Comparison of ENCODE assay signal across 8 mouse cellular contexts in genomic region chr17:25083444-25083931, GRCm38 (mm10). TPM values are rescaled to one million over a fixed set of nuclear protein-coding genes. Genes with fewer than 3 reads are reported as not detected.
DNase-seq lines count a peak whose midpoint lies in the region; ATAC-seq and TF ChIP-seq lines count a peak whose summit lies in the region.

TSS of gene Tmem204 (minus strand) at chr17:25083591.

- H3K4me1 ChIP-seq in brown adipose tissue, adult 24 weeks (ENCODE audit: control insufficient read depth, insufficient read depth, insufficient read length, low read length): 0 out of 2 replicates have a peak, but pooled peaks cover 2% of the 10 kb centered on the region
- peaks cover 30 to 37% of the 10 kb centered on the region in 2 experiments for H3K4me1 ChIP-seq in liver, embryonic 14.5 days (replicated peaks; ENCODE audit: control insufficient read depth in 2 of 2, insufficient read depth in 2 of 2, low read length in 1 of 2)
- peaks cover 2% of the 10 kb centered on the region for H3K4me1 ChIP-seq in neural tube, embryonic 15.5 days

- no peak within 1 kb of the TSS for H3K4me2 ChIP-seq in liver, embryonic 14.5 days (ENCODE audit: low read depth)
- H3K4me2 ChIP-seq in neural tube, embryonic 15.5 days: no peak within 1 kb of the TSS

- WGBS in liver, embryonic 14.5 days (ENCODE audit: insufficient replicate concordance): 57% methylated on average over 7 of the region's 7 CpGs
- 67% methylated on average over 7 of the region's 7 CpGs for WGBS in neural tube, embryonic 15.5 days

- no peak within 1 kb of the TSS for H3K4me3 ChIP-seq in brown adipose tissue, adult 24 weeks (ENCODE audit: insufficient read depth, low read depth, low read length)
- no peak within 1 kb of the TSS for H3K4me3 ChIP-seq in liver, embryonic 14.5 days (ENCODE audit: insufficient read depth in 1 of 2, low read depth in 2 of 2, low read length in 2 of 2)
- H3K4me3 ChIP-seq in neural tube, embryonic 15.5 days (replicated peaks): no peak within 1 kb of the TSS

- peak; percentile 89 for DNase-seq in MN1 (ENCODE audit: low spot score)
- DNase-seq in gastrocnemius, postnatal 14 days: peak; percentile 69
- peak; percentile 94 for DNase-seq in hindlimb bud, embryonic 11.5 days (ENCODE audit: extremely low spot score, low read depth, low spot score)
- no peak for DNase-seq in liver, embryonic 14.5 days (ENCODE audit: low read depth in 3 of 3, low spot score in 3 of 3)
- DNase-seq in cerebellum, adult 8-10 months: no peak

- H3K27me3 ChIP-seq in liver, embryonic 14.5 days (ENCODE audit: control insufficient read depth, insufficient read depth, low read length): no peaks in the 10 kb centered on the region
- no peaks in the 10 kb centered on the region for H3K27me3 ChIP-seq in neural tube, embryonic 15.5 days (replicated peaks)

- H3K36me3 ChIP-seq in liver, embryonic 14.5 days (replicated peaks; ENCODE audit: control insufficient read depth, insufficient read depth, low read depth): no peaks in the 10 kb centered on the region
- H3K36me3 ChIP-seq in neural tube, embryonic 15.5 days: peaks cover 13% of the 10 kb centered on the region

- intact Hi-C loops in gastrocnemius, postnatal 14 days (cut with DNase I; ENCODE audit: low total_unique reads): no loop called here

- H3K9me3 ChIP-seq in liver, embryonic 14.5 days (ENCODE audit: control insufficient read depth, low read length): no peaks in the 10 kb centered on the region
- no peaks in the 10 kb centered on the region for H3K9me3 ChIP-seq in neural tube, embryonic 15.5 days (replicated peaks)

- no peak for ATAC-seq in liver, embryonic 14.5 days (ENCODE audit: insufficient read depth)
- no peak for ATAC-seq in neural tube, embryonic 15.5 days (ENCODE audit: low FRiP score)
- ATAC-seq in granulocyte monocyte progenitor cell, adult 5-6 weeks (replicated peaks; ENCODE audit: poor library complexity, severe bottlenecking): no peak

- TF ChIP-seq CTCF in liver, embryonic 14.5 days (IDR thresholded peaks at IDR 0.05; ENCODE audit: low read depth): peak; percentile 84

- TF ChIP-seq EP300 in liver, embryonic 14.5 days (IDR thresholded peaks at IDR 0.05; ENCODE audit: low read depth): no peak

- peak within 1 kb of the TSS; percentile 83 for H3K27ac ChIP-seq in brown adipose tissue, adult 24 weeks (replicated peaks; ENCODE audit: low read depth, low read length)
- peak within 1 kb of the TSS; percentile 47 for H3K27ac ChIP-seq in liver, embryonic 14.5 days
- H3K27ac ChIP-seq in neural tube, embryonic 15.5 days (replicated peaks): peak within 1 kb of the TSS; percentile 61

- no peak within 1 kb of the TSS for H3K9ac ChIP-seq in liver, embryonic 14.5 days (replicated peaks)
- no peak within 1 kb of the TSS for H3K9ac ChIP-seq in neural tube, embryonic 15.5 days (replicated peaks)

RNA-seq across cellular contexts. Expression of gene Tmem204, which starts in this region (rescaled TPM):
- 13.1 and 22.6 TPM in 2 replicates for polyA plus RNA-seq in brown adipose tissue, adult 24 weeks (2012; ENCODE audit: insufficient read depth, insufficient read length, missing spikeins)
- 10 to 100 TPM; 13.9 to 16.3 TPM for total RNA-seq in gastrocnemius, postnatal 14 days (2021)
- polyA plus RNA-seq in liver, embryonic 14.5 days (2012; rRNA removed): 3.0 and 3.1 TPM in 2 replicates
- polyA plus RNA-seq in liver, embryonic 14.5 days (2014; fragmentation: Nextera tagmentation; extraction: Ambion mirVana): 4.3 TPM in 2 replicates
- polyA plus RNA-seq in neural tube, embryonic 15.5 days (2015; fragmentation: Nextera tagmentation; extraction: Ambion mirVana): 11.4 and 13.3 TPM in 2 replicates
- not detected in 2 replicates for total RNA-seq in granulocyte monocyte progenitor cell, adult 5-6 weeks (2014; fragmentation: Nextera tagmentation)
- not detected in 2 replicates for total RNA-seq in granulocyte monocyte progenitor cell, adult 5-6 weeks (2017)

Comparison
In these comparisons a context has a peak if more than half of its experiments do, and no peak if none do; other contexts are left out.
1. RNA of gene Tmem204 (total RNA-seq): 13.9 to 16.3 TPM in gastrocnemius, postnatal 14 days; not detected in granulocyte monocyte progenitor cell, adult 5-6 weeks; every median in the first group is over 10 times any median in the second.
2. DNase-seq: peak in MN1 (single experiment), gastrocnemius, postnatal 14 days (single experiment) and hindlimb bud, embryonic 11.5 days (single experiment); none in liver, embryonic 14.5 days (0 of 3) and cerebellum, adult 8-10 months (single experiment).
3. Peak in every context shown above with its lines, with median percentiles within 50 percentile points of each other: H3K27ac ChIP-seq.